Mouse (Mus musculus) midbrain, embryonic 14.5 days (tissue): ENCODE measurements around the gene Gm42906. TPM values are rescaled to one million over a fixed set of nuclear protein-coding genes. Genes with fewer than 3 reads are reported as not detected.

Experiments used
- ATAC-seq: fragments of 200-750 bp; cut with Nextera tagmentation; 2 replicates; pipeline ENCODE4 v1.8.0; 2017; ENCODE audit warnings: moderate number of reproducible peaks, moderate library complexity; ENCODE audit not compliant: low FRiP score, low TSS enrichment
- DNase-seq: peaks from one replicate; pipeline ENCODE4 v3.0.0-alpha.2; 2015
- H3K27ac ChIP-seq: fragments of 300-500 bp; sonication (generic); replicated peaks from 2 replicates; pipeline ENCODE4 v1.5.1; 2014; ENCODE audit warnings: mild to moderate bottlenecking, low read depth, low read length, moderate library complexity
- H3K27me3 ChIP-seq: fragments of 300-500 bp; sonication (generic); 2 replicates; pipeline ENCODE4 v1.6.1; 2014; ENCODE audit warnings: low read length, control low read depth, mixed read lengths; ENCODE audit not compliant: control insufficient read depth, insufficient read depth
- H3K36me3 ChIP-seq: fragments of 300-500 bp; sonication (generic); 2 replicates; pipeline ENCODE4 v1.6.1; 2014; ENCODE audit warnings: low read length, control low read depth; ENCODE audit not compliant: control insufficient read depth, insufficient read depth
- H3K4me1 ChIP-seq: fragments of 300-500 bp; sonication (generic); 2 replicates; pipeline ENCODE4 v1.6.1; 2014; ENCODE audit warnings: mild to moderate bottlenecking, antibody characterized with exemption, low read length, control low read depth; ENCODE audit not compliant: control insufficient read depth, insufficient read depth
- H3K4me2 ChIP-seq: fragments of 300-500 bp; sonication (generic); 2 replicates; pipeline ENCODE4 v1.6.1; 2014; ENCODE audit warnings: mild to moderate bottlenecking, low read length, moderate library complexity
- H3K4me3 ChIP-seq: fragments of 300-500 bp; sonication (generic); replicated peaks from 2 replicates; pipeline ENCODE4 v1.5.1; 2014; ENCODE audit warnings: low read depth, low read length
- H3K9ac ChIP-seq: fragments of 300-500 bp; sonication (generic); replicated peaks from 2 replicates; pipeline ENCODE4 v1.6.1; 2014; ENCODE audit warnings: mild to moderate bottlenecking, low read length, moderate library complexity
- H3K9me3 ChIP-seq: fragments of 300-500 bp; sonication (generic); 2 replicates; pipeline ENCODE4 v1.6.1; 2016; ENCODE audit warnings: low read length, control low read depth, mixed read lengths; ENCODE audit not compliant: control insufficient read depth
- WGBS: fragments of 180-500 bp; shearing (Covaris S2); extraction: QIAGEN DNeasy Blood & Tissue Kit; methylation state at CpG from one replicate; pipeline ENCODE4 v1.1.7; 2014; 5-methylcytosine and 5-hydroxymethylcytosine counted together
- polyA plus RNA-seq: library from polyadenylated mRNA; unstranded; fragments of >200 nt; fragmentation: Nextera tagmentation; extraction: Ambion mirVana; gene quantifications from 2 replicates; pipeline ENCODE4 v1.2.1, GENCODE M21; 2014

Gene Gm42906
- polyA plus RNA-seq, 1 experiment from 2014 or later = not detected

GRCm38 (mm10) chr5:151270815-151271214, 157.1 kb downstream of the Gm42906 start:
- H3K4me2 ChIP-seq = no peak overlapping the region
- H3K27ac ChIP-seq = no peak overlapping the region
- WGBS = 92% methylated on average over 5 of the region's 5 CpGs
- H3K4me3 ChIP-seq = no peak overlapping the region
- H3K9me3 ChIP-seq = no peaks in the 10 kb centered on the region
- H3K4me1 ChIP-seq = no peaks in the 10 kb centered on the region
- DNase-seq (no peak), ATAC-seq (no peak)
- no peak overlapping the region for H3K9ac ChIP-seq
- H3K27me3 ChIP-seq = no peaks in the 10 kb centered on the region
- H3K36me3 ChIP-seq = no peaks in the 10 kb centered on the region

- Histone ChIP-seq H3K27ac (no peak overlapping the region), H3K4me1 (no peaks in the 10 kb centered on the region), H3K4me2 (no peak overlapping the region), H3K36me3 (no peaks in the 10 kb centered on the region), H3K27me3 (no peaks in the 10 kb centered on the region), H3K9me3 (no peaks in the 10 kb centered on the region), H3K4me3 (no peak overlapping the region), H3K9ac (no peak overlapping the region)
- DNase-seq (no peak), ATAC-seq (no peak)
- 80% methylated on average over 14 of the region's 14 CpGs for WGBS
Observed at GRCm38 (mm10) chr5:151266896-151267634, 160.9 kb downstream of the Gm42906 start.

GRCm38 (mm10) chr5:151261558-151261957, 166.4 kb downstream of the Gm42906 start:
- 89% methylated on average over 2 of the region's 2 CpGs for WGBS
- no peaks in the 10 kb centered on the region for H3K9me3 ChIP-seq
- no peak for ATAC-seq

GRCm38 (mm10) chr5:151252213-151252612, 175.8 kb downstream of the Gm42906 start:
- no peaks in the 10 kb centered on the region for H3K36me3 ChIP-seq
- no peaks in the 10 kb centered on the region for H3K4me1 ChIP-seq
- no peaks in the 10 kb centered on the region for H3K9me3 ChIP-seq
- 57% methylated on average over 8 of the region's 8 CpGs for WGBS
- no peak overlapping the region for H3K9ac ChIP-seq
- no peak overlapping the region for H3K27ac ChIP-seq
- H3K4me2 ChIP-seq = peak overlapping the region; percentile 15; the same call in 1 of the 2 replicates
- H3K4me3 ChIP-seq = no peak overlapping the region
- peak; percentile 30 for DNase-seq
- no peaks in the 10 kb centered on the region for H3K27me3 ChIP-seq
- ATAC-seq = no peak

More at GRCm38 (mm10) chr5:151261558-151261957, 166.4 kb downstream of the Gm42906 start:
- H3K4me2 ChIP-seq = no peak overlapping the region
- no peak for DNase-seq
- no peak overlapping the region for H3K27ac ChIP-seq
- no peaks in the 10 kb centered on the region for H3K27me3 ChIP-seq
- H3K9ac ChIP-seq = no peak overlapping the region
- no peak overlapping the region for H3K4me3 ChIP-seq
- no peaks in the 10 kb centered on the region for H3K36me3 ChIP-seq
- no peaks in the 10 kb centered on the region for H3K4me1 ChIP-seq

GRCm38 (mm10) chr5:151251656-151252055, 176.3 kb downstream of the Gm42906 start:
- no peak for DNase-seq
- WGBS = 94% methylated on average over 8 of the region's 8 CpGs
- Histone ChIP-seq H3K27ac (no peak overlapping the region), H3K36me3 (no peaks in the 10 kb centered on the region), H3K9ac (no peak overlapping the region), H3K4me1 (no peaks in the 10 kb centered on the region), H3K9me3 (no peaks in the 10 kb centered on the region), H3K4me2 (no peak overlapping the region), H3K4me3 (no peak overlapping the region), H3K27me3 (no peaks in the 10 kb centered on the region)
- ATAC-seq = no peak

- H3K9ac ChIP-seq = no peak overlapping the region
- no peak overlapping the region for H3K4me3 ChIP-seq
- H3K4me2 ChIP-seq = no peak overlapping the region
- ATAC-seq (no peak), DNase-seq (no peak)
- no peaks in the 10 kb centered on the region for H3K36me3 ChIP-seq
- H3K27me3 ChIP-seq = no peaks in the 10 kb centered on the region
- no peaks in the 10 kb centered on the region for H3K9me3 ChIP-seq
- 74% methylated on average over 10 of the region's 10 CpGs for WGBS
- no peak overlapping the region for H3K27ac ChIP-seq
- no peaks in the 10 kb centered on the region for H3K4me1 ChIP-seq
Observed at GRCm38 (mm10) chr5:151248671-151249620, 179.0 kb downstream of the Gm42906 start.

- Histone ChIP-seq H3K27ac (no peak overlapping the region), H3K27me3 (no peaks in the 10 kb centered on the region), H3K36me3 (no peaks in the 10 kb centered on the region), H3K4me1 (no peaks in the 10 kb centered on the region), H3K4me3 (no peak overlapping the region), H3K9me3 (no peaks in the 10 kb centered on the region), H3K9ac (no peak overlapping the region), H3K4me2 (no peak overlapping the region)
- ATAC-seq (no peak), DNase-seq (no peak)
- WGBS = 72% methylated on average over 2 of the region's 2 CpGs
Observed at GRCm38 (mm10) chr5:151248084-151248483, 179.9 kb downstream of the Gm42906 start.

- no peak for ATAC-seq
- H3K4me1 ChIP-seq = no peaks in the 10 kb centered on the region
- no peak overlapping the region for H3K9ac ChIP-seq
- DNase-seq = peak; percentile 7
- H3K27ac ChIP-seq = no peak overlapping the region
- 82% methylated on average over 11 of the region's 11 CpGs for WGBS
- no peaks in the 10 kb centered on the region for H3K27me3 ChIP-seq
- H3K9me3 ChIP-seq = no peaks in the 10 kb centered on the region
- no peak overlapping the region for H3K4me3 ChIP-seq
- H3K36me3 ChIP-seq = no peaks in the 10 kb centered on the region
- H3K4me2 ChIP-seq = no peak overlapping the region
Observed at GRCm38 (mm10) chr5:151247115-151247875, 180.7 kb downstream of the Gm42906 start.
